Mouse (Mus musculus) megakaryocyte, embryonic 14.5 days (primary cell): ENCODE data around the gene Ap1s1.

Source experiments
- FLI1 ChIP-seq: IDR thresholded peaks from 2 replicates; pipeline ENCODE4 v1.6.1; 2012; ENCODE audit warnings: low read length, inconsistent platforms, mixed read lengths
- GATA1 ChIP-seq: IDR thresholded peaks from 3 replicates; pipeline ENCODE4 v1.6.1; 2012; ENCODE audit warnings: mixed read lengths, low read length, inconsistent platforms, borderline replicate concordance

DNA sequence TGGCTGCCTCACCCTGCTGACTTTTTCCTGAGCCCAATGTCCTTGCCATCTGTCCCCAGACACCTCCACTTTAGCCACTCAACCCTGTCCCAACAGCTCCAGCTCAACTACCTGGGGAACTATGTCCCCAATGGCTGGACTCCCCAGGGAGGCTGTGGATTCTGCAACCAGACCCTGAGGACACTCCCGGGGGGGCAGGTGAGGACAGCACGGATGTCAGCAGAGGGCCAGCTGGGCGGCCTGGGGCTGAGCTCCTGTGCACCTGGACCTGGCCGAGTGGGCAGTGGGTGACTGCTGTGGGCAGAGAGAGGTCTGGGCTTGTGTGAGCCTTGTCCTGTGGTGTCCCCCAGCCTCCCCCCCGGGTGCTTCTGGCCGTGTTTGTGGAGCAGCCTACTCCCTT, 56.1 kb downstream of the Ap1s1 start:
- TF ChIP-seq GATA1 (no peak), FLI1 (no peak)
